1 mouse cellular context compared by ENCODE assay signal in genomic region chr12:80785005-80785404, GRCm38 (mm10).
TF ChIP-seq lines count a peak whose summit lies in the region.

No protein-coding gene starts in this region.

TF ChIP-seq in MEL, 35 proteins besides CTCF, POLR2A, EP300 and RAD21 (continued from another document):
- TF ChIP-seq SMC3 (IDR thresholded peaks at IDR 0.05; ENCODE audit: low read depth, low read length), result no peak
